Mouse (Mus musculus): ENCODE measurements around the gene Ly6f. TPM values are rescaled to one million over a fixed set of nuclear protein-coding genes. Genes with fewer than 3 reads are reported as not detected.

The Ly6f gene
- polyA plus RNA-seq, 1 experiment from 2014 or later, result not detected

DNA sequence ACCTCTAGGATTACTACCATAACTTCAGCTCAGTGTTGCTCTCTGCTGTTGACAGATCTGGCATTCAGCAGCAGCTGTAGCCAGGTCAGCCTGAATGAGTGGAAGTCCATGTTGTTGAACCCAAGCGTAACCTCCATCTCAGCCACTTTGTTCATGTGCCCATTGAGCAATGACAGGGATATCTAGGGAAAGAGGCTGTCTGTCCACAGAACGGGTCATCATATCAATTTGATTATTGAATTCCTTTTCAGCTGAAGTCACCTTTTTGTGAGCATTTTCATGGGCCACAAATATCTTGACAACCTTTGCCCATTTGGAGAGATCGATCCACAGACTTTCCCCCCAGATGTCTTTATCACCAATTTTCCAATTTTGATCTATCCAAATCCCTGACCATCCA lies 51.9 kb downstream of the Ly6f start:
- no peak overlapping the region for H3K9ac ChIP-seq
- 92% methylated on average over 3 of the region's 3 CpGs for WGBS
- no peaks in the 10 kb centered on the region for H3K36me3 ChIP-seq
- no peak for ATAC-seq (ENCODE audit: insufficient number of reproducible peaks, insufficient read depth, low FRiP score, low TSS enrichment, low read depth)
- H3K4me2 ChIP-seq, result no peak overlapping the region
- H3K4me1 ChIP-seq, result no peaks in the 10 kb centered on the region
- H3K9me3 ChIP-seq, result 0 out of 2 replicates have a peak, but pooled peaks cover 2% of the 10 kb centered on the region
- no peak overlapping the region for H3K27ac ChIP-seq
- H3K27me3 ChIP-seq, result no peaks in the 10 kb centered on the region
- H3K4me3 ChIP-seq, result no peak overlapping the region

Other genes starting within 250 kb of the Ly6f start
- gene Ly6c1, start 219.6 kb upstream of the Ly6f start, polyA plus RNA-seq (2015; fragmentation: Nextera tagmentation; extraction: Ambion mirVana), result 3.7 and 6.8 TPM in 2 replicates
- 0.65 and 1.5 TPM in 2 replicates for gene Ly6c2, start 156.5 kb upstream of the Ly6f start, polyA plus RNA-seq (2015; fragmentation: Nextera tagmentation; extraction: Ambion mirVana)
- gene Ly6g, start 113.2 kb upstream of the Ly6f start, polyA plus RNA-seq (2015; fragmentation: Nextera tagmentation; extraction: Ambion mirVana), result not detected in 2 replicates
- 0.23 TPM in 1 of 2 replicates, not detected in the other for gene BC025446, start 52.0 kb upstream of the Ly6f start, polyA plus RNA-seq (2015; fragmentation: Nextera tagmentation; extraction: Ambion mirVana)